Mouse (Mus musculus): ENCODE data around the gene Mical2.

The Mical2 gene

GRCm38 (mm10) chr7:112275093-112275492, 49.4 kb downstream of the Mical2 start:
- no peak for DNase-seq (ENCODE audit: low read depth, low spot score)

GRCm38 (mm10) chr7:112275883-112276282, 50.2 kb downstream of the Mical2 start:
- DNase-seq (ENCODE audit: low read depth, low spot score), result no peak

GRCm38 (mm10) chr7:112276823-112277222, 51.2 kb downstream of the Mical2 start:
- DNase-seq (ENCODE audit: low read depth, low spot score), result no peak

GRCm38 (mm10) chr7:112278648-112279047, 53.0 kb downstream of the Mical2 start:
- no peak for DNase-seq (ENCODE audit: low read depth, low spot score)

- no peak for DNase-seq (ENCODE audit: low read depth, low spot score)
These were observed 54.8 kb downstream of the Mical2 start for GRCm38 (mm10) chr7:112280474-112280873.

- no peak for DNase-seq (ENCODE audit: low read depth, low spot score)
These were observed 58.1 kb downstream of the Mical2 start for GRCm38 (mm10) chr7:112283606-112284310.

- no peak for DNase-seq (ENCODE audit: low read depth, low spot score)
These were observed 59.9 kb downstream of the Mical2 start for GRCm38 (mm10) chr7:112285573-112285972.

GRCm38 (mm10) chr7:112288352-112289107, 62.9 kb downstream of the Mical2 start:
- no peak for DNase-seq (ENCODE audit: low read depth, low spot score)

GRCm38 (mm10) chr7:112289514-112289913, 63.9 kb downstream of the Mical2 start:
- no peak for DNase-seq (ENCODE audit: low read depth, low spot score)

GRCm38 (mm10) chr7:112289990-112290389, 64.3 kb downstream of the Mical2 start:
- DNase-seq (ENCODE audit: low read depth, low spot score), result no peak

GRCm38 (mm10) chr7:112293456-112294104, 67.9 kb downstream of the Mical2 start:
- peak; percentile 5 for DNase-seq (ENCODE audit: low read depth, low spot score)

GRCm38 (mm10) chr7:112295426-112296221, 70.0 kb downstream of the Mical2 start:
- no peak for DNase-seq (ENCODE audit: low read depth, low spot score)

GRCm38 (mm10) chr7:112298032-112298431, 72.4 kb downstream of the Mical2 start:
- DNase-seq (ENCODE audit: low read depth, low spot score), result no peak

GRCm38 (mm10) chr7:112298871-112299422, 73.3 kb downstream of the Mical2 start:
- no peak for DNase-seq (ENCODE audit: low read depth, low spot score)

GRCm38 (mm10) chr7:112299521-112300096, 74.0 kb downstream of the Mical2 start:
- no peak for DNase-seq (ENCODE audit: low read depth, low spot score)

- no peak for DNase-seq (ENCODE audit: low read depth, low spot score)
These were observed 74.5 kb downstream of the Mical2 start for GRCm38 (mm10) chr7:112300141-112300540.

GRCm38 (mm10) chr7:112301052-112301451, 75.4 kb downstream of the Mical2 start:
- DNase-seq (ENCODE audit: low read depth, low spot score), result peak; percentile 27

- no peak for DNase-seq (ENCODE audit: low read depth, low spot score)
These were observed 78.7 kb downstream of the Mical2 start for GRCm38 (mm10) chr7:112304382-112304781.

GRCm38 (mm10) chr7:112309289-112310016, 83.8 kb downstream of the Mical2 start:
- no peak for DNase-seq (ENCODE audit: low read depth, low spot score)

GRCm38 (mm10) chr7:112310017-112310360, 84.3 kb downstream of the Mical2 start:
- DNase-seq (ENCODE audit: low read depth, low spot score), result no peak

Data from ZHBTc4 (cell line).